Mouse (Mus musculus) neural tube, embryonic 11.5 days (tissue): ENCODE data around the gene Olfr1393. TPM values are rescaled to one million over a fixed set of nuclear protein-coding genes. Genes with fewer than 3 reads are reported as not detected.
"Not testable (repeated sequence)": the region's sequence is repeated elsewhere in the genome, so short reads cannot be mapped to it uniquely, and the experiment has no call there.

Experiments
- ATAC-seq: fragments of 200-750 bp; cut with Nextera tagmentation; 2 replicates; pipeline ENCODE4 v1.8.0; 2017; ENCODE audit warnings: moderate number of reproducible peaks, mild to moderate bottlenecking, moderate TSS enrichment, moderate library complexity; ENCODE audit not compliant: insufficient read depth, low FRiP score, low TSS enrichment
- DNase-seq: peaks from one replicate; pipeline ENCODE4 v3.0.0-alpha.2; 2015; ENCODE audit warnings: low spot score
- H3K27ac ChIP-seq: fragments of 300-500 bp; sonication (generic); 2 replicates; pipeline ENCODE4 v1.5.1; 2014; ENCODE audit warnings: low read depth, mild to moderate bottlenecking, low read length
- H3K27me3 ChIP-seq: fragments of 300-500 bp; sonication (generic); 2 replicates; pipeline ENCODE4 v1.6.1; 2014; ENCODE audit warnings: mild to moderate bottlenecking, low read length, mixed read lengths; ENCODE audit not compliant: control insufficient read depth, insufficient read depth
- H3K36me3 ChIP-seq: fragments of 300-500 bp; sonication (generic); 2 replicates; pipeline ENCODE4 v1.6.1; 2014; ENCODE audit warnings: mild to moderate bottlenecking, low read length, moderate library complexity, mixed read lengths; ENCODE audit not compliant: control insufficient read depth, insufficient read depth
- H3K4me1 ChIP-seq: fragments of 300-500 bp; sonication (generic); 2 replicates; pipeline ENCODE4 v1.6.1; 2014; ENCODE audit warnings: low read length, mixed read lengths; ENCODE audit not compliant: control insufficient read depth, insufficient read depth
- H3K4me2 ChIP-seq: fragments of 300-500 bp; sonication (generic); 2 replicates; pipeline ENCODE4 v1.6.1; 2014; ENCODE audit warnings: low read depth, mild to moderate bottlenecking, moderate library complexity
- H3K4me3 ChIP-seq: fragments of 300-500 bp; sonication (generic); 2 replicates; pipeline ENCODE4 v1.5.1; 2014; ENCODE audit warnings: low read depth, low read length
- H3K9ac ChIP-seq: fragments of 300-500 bp; sonication (generic); 2 replicates; pipeline ENCODE4 v1.6.1; 2014; ENCODE audit warnings: mild to moderate bottlenecking, low read length
- H3K9me3 ChIP-seq: fragments of 300-500 bp; sonication (generic); 2 replicates; pipeline ENCODE4 v1.6.1; 2016; ENCODE audit warnings: low read length; ENCODE audit not compliant: control insufficient read depth
- WGBS: fragments of 180-500 bp; shearing (Covaris S2); extraction: QIAGEN DNeasy Blood & Tissue Kit; methylation state at CpG from one replicate; pipeline ENCODE4 v1.1.7; 2014; 5-methylcytosine and 5-hydroxymethylcytosine counted together
- polyA plus RNA-seq: library from polyadenylated mRNA; unstranded; fragments of >200 nt; fragmentation: Nextera tagmentation; extraction: Ambion mirVana; gene quantifications from 2 replicates; pipeline ENCODE4 v1.2.1, GENCODE M21; 2014

Gene Olfr1393
- polyA plus RNA-seq, 1 experiment from 2014 or later, result 0.12 TPM

DNA sequence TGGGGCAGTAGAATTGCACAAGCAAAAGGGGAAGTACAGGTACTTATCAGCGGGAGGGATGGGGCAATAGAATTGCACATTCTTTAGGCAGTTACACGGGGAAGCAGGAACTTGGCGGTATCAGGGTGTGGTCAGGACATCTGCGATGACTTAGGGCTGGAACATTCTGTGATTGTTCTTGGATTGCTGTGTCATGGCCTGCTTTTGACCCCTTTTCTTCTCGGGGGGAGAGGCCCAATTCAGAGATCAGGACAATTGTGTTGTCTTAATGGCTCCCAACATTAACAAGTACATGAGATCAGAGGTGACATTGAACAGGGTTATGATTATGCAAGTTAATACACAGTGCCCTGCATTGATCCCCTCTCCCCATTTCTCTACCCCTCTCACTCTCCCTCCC is 30.4 kb downstream of the Olfr1393 start:
- not testable (repeated sequence) for H3K4me1 ChIP-seq, ATAC-seq, H3K4me2 ChIP-seq, H3K9ac ChIP-seq, H3K27me3 ChIP-seq, H3K9me3 ChIP-seq, H3K27ac ChIP-seq, H3K36me3 ChIP-seq, DNase-seq, H3K4me3 ChIP-seq
- 78% methylated on average over 5 of the region's 5 CpGs for WGBS

DNA sequence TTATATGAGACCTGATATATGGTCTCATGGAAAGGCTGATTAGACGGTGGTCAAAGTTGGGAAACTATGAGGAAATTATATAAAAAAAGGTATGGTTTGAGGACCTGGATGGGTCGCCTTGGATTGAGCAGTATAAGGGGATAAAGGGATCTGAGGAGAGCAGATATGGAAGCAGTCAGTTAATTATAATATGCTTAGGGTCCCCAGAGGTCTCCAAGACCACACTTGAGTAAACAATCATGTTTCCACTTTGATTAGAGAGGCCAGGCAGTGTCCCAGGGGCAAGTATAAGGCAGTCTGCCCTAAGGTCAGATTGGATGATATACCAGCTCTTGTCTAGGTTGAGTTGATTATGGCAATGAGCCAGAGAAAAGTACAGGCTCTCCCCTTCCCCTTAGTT is 44.3 kb downstream of the Olfr1393 start, which contains the start of gene Olfr1391:
Gene Olfr1391 (plus strand): TSS at position 301 of the 400 bp plus-strand sequence.
- no peak for ATAC-seq
- DNase-seq, result no peak

DNA sequence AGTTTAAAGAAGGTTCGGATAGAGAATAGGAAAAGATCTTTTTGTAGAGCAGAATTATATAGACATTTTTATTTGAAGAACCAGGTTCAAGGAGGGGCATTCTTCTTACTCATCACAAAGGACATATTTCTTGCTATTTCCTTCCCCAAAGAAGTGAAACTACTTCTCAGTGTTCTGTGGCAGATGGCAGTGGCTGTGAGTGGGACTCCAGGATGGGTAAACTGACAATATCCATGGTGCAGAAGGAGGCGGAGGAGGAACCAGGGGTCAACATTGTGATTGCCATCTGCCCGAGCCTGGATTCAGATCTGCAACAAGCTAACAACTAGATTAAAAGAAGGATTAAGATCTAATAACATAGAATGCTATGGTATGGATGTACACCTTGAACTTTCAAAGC is 48.6 kb downstream of the Olfr1393 start:
- DNase-seq (no peak), ATAC-seq (no peak)
- WGBS, result 87% methylated on average over 3 of the region's 3 CpGs
- Histone ChIP-seq H3K36me3 (no peaks in the 10 kb centered on the region), H3K9ac (no peak overlapping the region), H3K9me3 (no peaks in the 10 kb centered on the region), H3K4me1 (no peaks in the 10 kb centered on the region), H3K27ac (no peak overlapping the region), H3K4me2 (no peak overlapping the region), H3K27me3 (no peaks in the 10 kb centered on the region), H3K4me3 (no peak overlapping the region)

More for the DNA sequence above, 44.3 kb downstream of the Olfr1393 start, which contains the start of gene Olfr1391:
- Histone ChIP-seq H3K4me1 (no peaks in the 10 kb centered on the region), H3K9ac (no peak within 1 kb of the TSS), H3K9me3 (no peaks in the 10 kb centered on the region), H3K4me2 (no peak within 1 kb of the TSS), H3K4me3 (no peak within 1 kb of the TSS), H3K27ac (no peak within 1 kb of the TSS), H3K27me3 (no peaks in the 10 kb centered on the region), H3K36me3 (no peaks in the 10 kb centered on the region)
- WGBS, result 81% methylated on average over 2 of the region's 2 CpGs

DNA sequence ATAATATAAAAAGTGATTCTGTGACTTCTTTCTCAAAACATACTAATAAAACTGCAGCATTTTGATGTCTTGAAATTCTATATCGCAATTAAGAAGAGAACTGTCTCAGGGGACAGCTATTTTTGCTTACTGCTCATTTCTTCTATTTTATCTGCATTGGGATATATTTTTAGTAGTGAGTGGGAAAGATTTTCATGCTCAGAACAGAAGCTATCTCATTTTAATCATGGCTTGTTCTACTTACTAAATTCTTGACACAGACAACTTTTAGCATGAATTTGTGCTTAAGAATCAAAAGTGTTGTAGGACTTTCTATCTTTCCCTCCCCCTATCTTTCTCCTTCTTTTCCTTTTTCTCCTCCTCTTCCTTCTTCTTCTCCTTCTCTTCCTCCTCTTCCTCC is 51.6 kb downstream of the Olfr1393 start:
- Histone ChIP-seq H3K36me3 (no peaks in the 10 kb centered on the region), H3K9me3 (no peaks in the 10 kb centered on the region), H3K4me3 (no peak overlapping the region), H3K27me3 (no peaks in the 10 kb centered on the region), H3K4me2 (no peak overlapping the region), H3K4me1 (no peaks in the 10 kb centered on the region), H3K9ac (no peak overlapping the region), H3K27ac (no peak overlapping the region)
- no peak for DNase-seq
- ATAC-seq, result no peak
- 71% methylated on average over 1 of the region's 1 CpGs for WGBS

Other genes starting within 250 kb of the Olfr1393 start
- gene 9930111J21Rik2, start 227.1 kb upstream of the Olfr1393 start, polyA plus RNA-seq, result 0.09 and 0.27 TPM in 2 replicates
- not detected in 2 replicates for gene Tgtp2, start 214.1 kb upstream of the Olfr1393 start, polyA plus RNA-seq
- gene Ifi47, start 201.7 kb upstream of the Olfr1393 start, polyA plus RNA-seq, result 0.36 and 0.57 TPM in 2 replicates
- not detected in 2 replicates for gene Olfr1396, start 163.4 kb upstream of the Olfr1393 start, polyA plus RNA-seq
- gene Olfr1395, start 136.0 kb upstream of the Olfr1393 start, polyA plus RNA-seq, result not detected in 2 replicates
- not detected in 2 replicates for gene Olfr1394, start 123.9 kb upstream of the Olfr1393 start, polyA plus RNA-seq
- 0.20 and 0.21 TPM in 2 replicates for gene Btnl9, start 91.1 kb upstream of the Olfr1393 start, polyA plus RNA-seq
- 57.2 and 62.5 TPM in 2 replicates for gene Zfp62, start 75.0 kb upstream of the Olfr1393 start, polyA plus RNA-seq
- gene Mgat1, start 34.1 kb upstream of the Olfr1393 start, polyA plus RNA-seq, result 28.6 and 33.2 TPM in 2 replicates
- not detected in 2 replicates for gene Olfr1392, start 7.0 kb downstream of the Olfr1393 start, polyA plus RNA-seq
- not detected in 2 replicates for gene Olfr10, start 26.4 kb downstream of the Olfr1393 start, polyA plus RNA-seq
- not detected in 2 replicates for gene Olfr1391, start 44.4 kb downstream of the Olfr1393 start, polyA plus RNA-seq
- gene Olfr1390, start 56.9 kb downstream of the Olfr1393 start, polyA plus RNA-seq, result not detected in 2 replicates
- gene Olfr1389, start 144.8 kb downstream of the Olfr1393 start, polyA plus RNA-seq, result not detected in 2 replicates
- 0.08 TPM in 1 of 2 replicates, not detected in the other for gene Olfr1388, start 158.3 kb downstream of the Olfr1393 start, polyA plus RNA-seq
- gene Olfr1387, start 177.0 kb downstream of the Olfr1393 start, polyA plus RNA-seq, result not detected in 2 replicates
- not detected in 2 replicates for gene Olfr1386, start 186.7 kb downstream of the Olfr1393 start, polyA plus RNA-seq
- not detected in 2 replicates for gene Olfr1385, start 210.8 kb downstream of the Olfr1393 start, polyA plus RNA-seq
- not detected in 2 replicates for gene Olfr1384, start 228.4 kb downstream of the Olfr1393 start, polyA plus RNA-seq
- gene Olfr1383, start 241.3 kb downstream of the Olfr1393 start, polyA plus RNA-seq, result not detected in 2 replicates
- gene Olfr1382, start 249.9 kb downstream of the Olfr1393 start, polyA plus RNA-seq, result not detected in 2 replicates